Mouse (Mus musculus) intestine, embryonic 16.5 days (tissue): ENCODE results near the gene Tmeff1. TPM values are rescaled to one million over a fixed set of nuclear protein-coding genes. Genes with fewer than 3 reads are reported as not detected.

Experiments
- ATAC-seq: fragments of 200-750 bp; cut with Nextera tagmentation; 2 replicates; pipeline ENCODE4 v1.8.0; 2017; ENCODE audit warnings: moderate TSS enrichment, moderate library complexity
- H3K27ac ChIP-seq: fragments of 300-500 bp; sonication (generic); 2 replicates; pipeline ENCODE4 v1.5.1; 2014; ENCODE audit warnings: mild to moderate bottlenecking, low read length
- H3K27me3 ChIP-seq: fragments of 300-500 bp; sonication (generic); replicated peaks from 2 replicates; pipeline ENCODE4 v1.6.1; 2014; ENCODE audit warnings: low read length, control low read depth, mixed read lengths; ENCODE audit not compliant: control insufficient read depth, insufficient read depth
- H3K36me3 ChIP-seq: fragments of 300-500 bp; sonication (generic); 2 replicates; pipeline ENCODE4 v1.6.1; 2014; ENCODE audit warnings: low read length, control low read depth; ENCODE audit not compliant: control insufficient read depth, insufficient read depth
- H3K4me1 ChIP-seq: fragments of 300-500 bp; sonication (generic); 2 replicates; pipeline ENCODE4 v1.6.1; 2014; ENCODE audit warnings: low read length, control low read depth, mixed read lengths; ENCODE audit not compliant: control insufficient read depth, insufficient read depth
- H3K4me2 ChIP-seq: fragments of 300-500 bp; sonication (generic); 2 replicates; pipeline ENCODE4 v1.6.1; 2014; ENCODE audit warnings: low read depth, low read length, control low read depth
- H3K4me3 ChIP-seq: fragments of 300-500 bp; sonication (generic); 2 replicates; pipeline ENCODE4 v1.5.1; 2014; ENCODE audit warnings: mild to moderate bottlenecking, low read length
- H3K9ac ChIP-seq: fragments of 300-500 bp; sonication (generic); 2 replicates; pipeline ENCODE4 v1.6.1; 2014; ENCODE audit warnings: low read depth, low read length
- H3K9me3 ChIP-seq: fragments of 300-500 bp; sonication (generic); 2 replicates; pipeline ENCODE4 v1.6.1; 2016; ENCODE audit warnings: low read length, control low read depth; ENCODE audit not compliant: control insufficient read depth
- WGBS: fragments of 180-500 bp; shearing (Covaris S2); extraction: QIAGEN DNeasy Blood & Tissue Kit; methylation state at CpG from one replicate; pipeline ENCODE4 v1.1.7; 2014; 5-methylcytosine and 5-hydroxymethylcytosine counted together
- polyA plus RNA-seq: library from polyadenylated mRNA; unstranded; fragments of >200 nt; fragmentation: Nextera tagmentation; extraction: Ambion mirVana; gene quantifications from 2 replicates; pipeline ENCODE4 v1.2.1, GENCODE M21; 2015

The Tmeff1 gene
- polyA plus RNA-seq, 1 experiment from 2014 or later = 5.0 TPM

GRCm38 (mm10) chr4:48654118-48654517, 69.1 kb downstream of the Tmeff1 start:
- no peaks in the 10 kb centered on the region for H3K4me1 ChIP-seq
- H3K36me3 ChIP-seq = no peaks in the 10 kb centered on the region
- H3K27me3 ChIP-seq = no peaks in the 10 kb centered on the region
- no peak overlapping the region for H3K27ac ChIP-seq
- no peak for ATAC-seq
- H3K4me2 ChIP-seq = no peak overlapping the region
- H3K9me3 ChIP-seq = no peaks in the 10 kb centered on the region
- WGBS = 82% methylated on average over 4 of the region's 4 CpGs
- no peak overlapping the region for H3K9ac ChIP-seq
- no peak overlapping the region for H3K4me3 ChIP-seq

- H3K4me2 ChIP-seq = no peak overlapping the region
- H3K9me3 ChIP-seq = no peaks in the 10 kb centered on the region
- no peak overlapping the region for H3K9ac ChIP-seq
- no peak for ATAC-seq
- WGBS = 92% methylated on average over 8 of the region's 8 CpGs
- no peaks in the 10 kb centered on the region for H3K4me1 ChIP-seq
- H3K4me3 ChIP-seq = no peak overlapping the region
- no peaks in the 10 kb centered on the region for H3K27me3 ChIP-seq
- H3K36me3 ChIP-seq = no peaks in the 10 kb centered on the region
- no peak overlapping the region for H3K27ac ChIP-seq
These were observed 71.6 kb downstream of the Tmeff1 start for GRCm38 (mm10) chr4:48656530-48656929.

- no peak overlapping the region for H3K9ac ChIP-seq
- WGBS = 80% methylated on average over 4 of the region's 4 CpGs
- H3K4me3 ChIP-seq = no peak overlapping the region
- H3K36me3 ChIP-seq = no peaks in the 10 kb centered on the region
- ATAC-seq = no peak
- H3K4me2 ChIP-seq = no peak overlapping the region
- no peaks in the 10 kb centered on the region for H3K9me3 ChIP-seq
- H3K4me1 ChIP-seq = no peaks in the 10 kb centered on the region
- H3K27ac ChIP-seq = no peak overlapping the region
- H3K27me3 ChIP-seq = no peaks in the 10 kb centered on the region
These were observed 75.2 kb downstream of the Tmeff1 start for GRCm38 (mm10) chr4:48660144-48660543.

GRCm38 (mm10) chr4:48660619-48661575, 75.9 kb downstream of the Tmeff1 start:
- Histone ChIP-seq H3K4me3 (no peak overlapping the region), H3K9ac (no peak overlapping the region), H3K27me3 (no peaks in the 10 kb centered on the region), H3K27ac (no peak overlapping the region), H3K36me3 (no peaks in the 10 kb centered on the region), H3K4me2 (no peak overlapping the region), H3K4me1 (no peaks in the 10 kb centered on the region), H3K9me3 (no peaks in the 10 kb centered on the region)
- WGBS = 85% methylated on average over 7 of the region's 7 CpGs
- ATAC-seq = no peak

- Histone ChIP-seq H3K4me2 (no peak within 1 kb of the TSS), H3K9me3 (no peaks in the 10 kb centered on the region), H3K9ac (no peak within 1 kb of the TSS), H3K27ac (no peak within 1 kb of the TSS), H3K4me1 (peaks cover 7% of the 10 kb centered on the region), H3K4me3 (no peak within 1 kb of the TSS), H3K36me3 (no peaks in the 10 kb centered on the region), H3K27me3 (no peaks in the 10 kb centered on the region)
- no peak for ATAC-seq
- 92% methylated on average over 10 of the region's 10 CpGs for WGBS
These were observed 78.3 kb downstream of the Tmeff1 start, which contains the start of gene Cavin4 for GRCm38 (mm10) chr4:48663271-48663670. Gene Cavin4 (plus strand): TSS chr4:48663514.

- H3K9me3 ChIP-seq = no peaks in the 10 kb centered on the region
- no peak overlapping the region for H3K9ac ChIP-seq
- H3K4me2 ChIP-seq = no peak overlapping the region
- 90% methylated on average over 6 of the region's 6 CpGs for WGBS
- no peak overlapping the region for H3K4me3 ChIP-seq
- ATAC-seq = no peak
- H3K4me1 ChIP-seq = peaks cover 7% of the 10 kb centered on the region
- no peaks in the 10 kb centered on the region for H3K27me3 ChIP-seq
- no peaks in the 10 kb centered on the region for H3K36me3 ChIP-seq
- H3K27ac ChIP-seq = no peak overlapping the region
These were observed 79.0 kb downstream of the Tmeff1 start for GRCm38 (mm10) chr4:48664021-48664420.

GRCm38 (mm10) chr4:48667279-48667678, 82.3 kb downstream of the Tmeff1 start:
- Histone ChIP-seq H3K9me3 (no peaks in the 10 kb centered on the region), H3K4me3 (no peak overlapping the region), H3K36me3 (no peaks in the 10 kb centered on the region), H3K4me2 (no peak overlapping the region), H3K27ac (no peak overlapping the region), H3K27me3 (no peaks in the 10 kb centered on the region), H3K9ac (no peak overlapping the region), H3K4me1 (peaks cover 7% of the 10 kb centered on the region)
- 71% methylated on average over 6 of the region's 6 CpGs for WGBS
- ATAC-seq = peak; percentile 36; the same call in 1 of the 2 replicates

- H3K4me3 ChIP-seq = no peak overlapping the region
- WGBS = 71% methylated on average over 5 of the region's 5 CpGs
- H3K36me3 ChIP-seq = no peaks in the 10 kb centered on the region
- H3K27me3 ChIP-seq = no peaks in the 10 kb centered on the region
- H3K9ac ChIP-seq = no peak overlapping the region
- no peaks in the 10 kb centered on the region for H3K9me3 ChIP-seq
- H3K4me1 ChIP-seq = 0 out of 2 replicates have a peak, but pooled peaks cover 3% of the 10 kb centered on the region
- H3K27ac ChIP-seq = no peak overlapping the region
- H3K4me2 ChIP-seq = no peak overlapping the region
- ATAC-seq = no peak
These were observed 87.9 kb downstream of the Tmeff1 start for GRCm38 (mm10) chr4:48672915-48673314.

- no peak overlapping the region for H3K4me2 ChIP-seq
- no peak for ATAC-seq
- H3K36me3 ChIP-seq = no peaks in the 10 kb centered on the region
- H3K27ac ChIP-seq = no peak overlapping the region
- H3K27me3 ChIP-seq = no peaks in the 10 kb centered on the region
- 0 out of 2 replicates have a peak, but pooled peaks cover 3% of the 10 kb centered on the region for H3K4me1 ChIP-seq
- no peak overlapping the region for H3K4me3 ChIP-seq
- H3K9ac ChIP-seq = no peak overlapping the region
- no peaks in the 10 kb centered on the region for H3K9me3 ChIP-seq
- WGBS = 87% methylated on average over 7 of the region's 7 CpGs
These were observed 89.4 kb downstream of the Tmeff1 start for GRCm38 (mm10) chr4:48674412-48674811.
